Mouse (Mus musculus): ENCODE results near the gene Rps8.
"Not testable (repeated sequence)": the region's sequence is repeated elsewhere in the genome, so short reads cannot be mapped to it uniquely, and the experiment has no call there.

GRCm38 (mm10) chr4:117182759-117183096 lies 26.7 kb upstream of the Rps8 start:
- TF ChIP-seq CTCF (IDR thresholded peaks at IDR 0.05; ENCODE audit: borderline replicate concordance, control insufficient read depth, extremely low read depth, insufficient read depth, low read length, poor library complexity); POLR2A (IDR thresholded peaks at IDR 0.05; ENCODE audit: control insufficient read depth, extremely low read depth, insufficient read depth, low read length, poor library complexity): not testable (repeated sequence)

All from thymus, adult 2 months (tissue).